Mouse (Mus musculus): ENCODE data around the gene Vmn2r21. TPM values are rescaled to one million over a fixed set of nuclear protein-coding genes. Genes with fewer than 3 reads are reported as not detected.
"Not testable (repeated sequence)": the region's sequence is repeated elsewhere in the genome, so short reads cannot be mapped to it uniquely, and the experiment has no call there.

Gene Vmn2r21
- polyA plus RNA-seq (2014; fragmentation: Nextera tagmentation; extraction: Ambion mirVana), result not detected in 2 replicates

DNA sequence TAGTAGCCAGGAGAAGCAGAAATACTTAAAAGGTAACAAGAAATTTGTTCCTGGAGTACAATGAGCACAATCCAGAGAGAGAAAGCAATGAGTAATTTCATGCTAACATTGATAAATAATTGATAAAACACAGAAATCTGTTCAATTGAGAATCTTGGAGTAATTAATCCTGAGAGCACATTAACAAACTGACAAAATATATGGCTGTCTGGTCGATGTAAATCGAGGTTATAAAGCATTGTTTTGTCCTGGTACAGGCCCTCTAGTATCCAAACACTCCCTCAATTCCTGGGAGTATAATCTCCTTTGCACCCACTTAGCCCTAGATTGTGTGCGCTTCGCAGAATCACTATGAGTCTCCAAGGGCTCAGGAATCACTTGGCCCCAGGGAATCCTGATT lies at the start of gene Vmn2r21:
TSS of gene Vmn2r21 (minus strand) at position 101 of the 400 bp plus-strand sequence.
- H3K4me2 ChIP-seq (ENCODE audit: low read depth, low read length); H3K9me3 ChIP-seq (ENCODE audit: control insufficient read depth, low read length); ATAC-seq (ENCODE audit: low read depth); H3K27ac ChIP-seq (ENCODE audit: low read depth, low read length); H3K27me3 ChIP-seq (ENCODE audit: control insufficient read depth, insufficient read depth, low read length); H3K4me1 ChIP-seq (ENCODE audit: control insufficient read depth, insufficient read depth, low read length); H3K36me3 ChIP-seq (ENCODE audit: control insufficient read depth, insufficient read depth, low read length); H3K9ac ChIP-seq (replicated peaks; ENCODE audit: low read depth, low read length); H3K4me3 ChIP-seq (ENCODE audit: low read depth, low read length): not testable (repeated sequence)
- WGBS, result no CpG with 5 or more reads among the region's 4 CpGs

DNA sequence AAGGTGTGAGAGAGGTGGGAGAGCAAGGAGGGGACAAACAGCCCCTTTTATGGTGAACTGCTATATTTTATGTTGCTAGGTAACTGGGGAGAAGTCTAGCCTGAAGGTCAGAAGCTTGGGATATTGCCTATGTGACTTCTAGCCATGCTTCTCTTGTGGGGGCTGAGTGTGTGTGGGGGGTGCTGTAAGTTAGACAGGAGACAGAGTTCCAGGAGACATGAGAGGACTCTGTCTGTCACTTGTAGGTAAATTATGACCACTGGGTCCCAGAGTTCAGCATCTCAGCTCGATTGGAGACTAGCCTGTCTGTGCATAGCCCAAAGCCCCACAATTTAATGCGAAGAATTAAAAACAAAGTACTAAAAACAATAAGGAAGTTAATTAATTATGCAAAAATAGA lies 41.5 kb upstream of the Vmn2r21 start:
- ATAC-seq (ENCODE audit: low read depth); H3K27ac ChIP-seq (ENCODE audit: low read depth, low read length); H3K36me3 ChIP-seq (ENCODE audit: control insufficient read depth, insufficient read depth, low read length); H3K4me3 ChIP-seq (ENCODE audit: low read depth, low read length); H3K9ac ChIP-seq (replicated peaks; ENCODE audit: low read depth, low read length); H3K4me1 ChIP-seq (ENCODE audit: control insufficient read depth, insufficient read depth, low read length); H3K9me3 ChIP-seq (ENCODE audit: control insufficient read depth, low read length); H3K27me3 ChIP-seq (ENCODE audit: control insufficient read depth, insufficient read depth, low read length); H3K4me2 ChIP-seq (ENCODE audit: low read depth, low read length): not testable (repeated sequence)
- WGBS, result no CpG with 5 or more reads among the region's 2 CpGs

DNA sequence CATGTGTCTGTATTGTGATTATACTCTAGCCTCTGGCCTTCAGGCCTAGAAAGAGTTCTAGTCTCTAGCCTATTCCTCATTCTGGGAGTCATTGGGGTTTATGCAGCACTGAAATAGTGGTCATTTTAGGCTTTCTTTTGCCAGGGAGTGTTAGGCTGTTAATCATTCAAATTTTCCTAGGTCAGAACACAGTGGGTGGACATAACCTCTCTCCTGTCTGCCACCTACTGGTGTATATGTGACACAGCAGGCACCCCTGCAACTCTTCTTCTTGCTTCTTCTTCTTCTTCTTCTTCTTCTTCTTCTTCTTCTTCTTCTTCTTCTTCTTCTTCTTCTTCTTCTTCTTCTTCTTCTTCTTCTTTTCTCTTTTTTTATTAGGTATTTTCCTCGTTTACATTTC lies 6.5 kb upstream of the Vmn2r21 start:
- WGBS, result no CpG with 5 or more reads among the region's 1 CpGs
- H3K36me3 ChIP-seq (ENCODE audit: control insufficient read depth, insufficient read depth, low read length); H3K9ac ChIP-seq (replicated peaks; ENCODE audit: low read depth, low read length); H3K27me3 ChIP-seq (ENCODE audit: control insufficient read depth, insufficient read depth, low read length); H3K4me3 ChIP-seq (ENCODE audit: low read depth, low read length); ATAC-seq (ENCODE audit: low read depth); H3K9me3 ChIP-seq (ENCODE audit: control insufficient read depth, low read length); H3K27ac ChIP-seq (ENCODE audit: low read depth, low read length); H3K4me1 ChIP-seq (ENCODE audit: control insufficient read depth, insufficient read depth, low read length); H3K4me2 ChIP-seq (ENCODE audit: low read depth, low read length): not testable (repeated sequence)

DNA sequence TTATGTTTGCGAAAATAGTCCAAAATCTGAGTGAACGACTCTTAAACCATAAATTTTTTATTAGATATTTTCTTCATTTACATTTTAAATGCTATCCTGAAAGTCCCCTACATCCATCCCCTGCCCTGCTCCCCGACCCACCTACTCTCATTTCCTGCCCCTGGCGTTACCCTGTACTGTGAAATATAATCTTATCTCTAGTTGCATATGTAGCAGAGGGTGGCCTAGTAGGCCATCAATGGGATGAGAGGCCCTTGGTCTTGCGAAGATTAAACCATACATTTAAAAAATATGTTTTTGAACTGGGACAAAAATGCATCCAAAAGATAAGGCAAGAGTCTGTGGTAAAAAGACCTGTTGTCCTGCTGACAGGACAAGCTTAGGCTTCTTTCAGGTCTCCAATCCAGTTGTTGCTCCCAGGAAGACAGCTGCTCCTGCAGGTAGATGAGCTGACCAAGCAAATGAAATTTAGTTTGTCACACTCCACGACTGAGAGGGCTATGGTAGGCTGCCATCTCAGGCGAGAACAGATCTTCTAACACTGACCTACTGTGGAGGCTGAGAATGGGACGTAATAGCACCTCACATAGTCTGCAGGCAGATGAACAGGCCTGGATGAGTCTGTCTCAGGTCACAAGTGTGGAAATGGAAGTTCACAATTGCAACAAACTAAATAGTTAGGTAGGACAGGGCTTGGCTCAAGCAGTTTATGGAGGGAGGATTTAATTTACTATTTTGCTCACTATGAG lies 10.8 kb downstream of the Vmn2r21 start:
- H3K9me3 ChIP-seq (ENCODE audit: control insufficient read depth, low read length); H3K9ac ChIP-seq (replicated peaks; ENCODE audit: low read depth, low read length); H3K27ac ChIP-seq (ENCODE audit: low read depth, low read length); H3K36me3 ChIP-seq (ENCODE audit: control insufficient read depth, insufficient read depth, low read length); H3K4me1 ChIP-seq (ENCODE audit: control insufficient read depth, insufficient read depth, low read length); H3K4me2 ChIP-seq (ENCODE audit: low read depth, low read length); ATAC-seq (ENCODE audit: low read depth); H3K27me3 ChIP-seq (ENCODE audit: control insufficient read depth, insufficient read depth, low read length); H3K4me3 ChIP-seq (ENCODE audit: low read depth, low read length): not testable (repeated sequence)
- WGBS, result no CpG with 5 or more reads among the region's 8 CpGs

DNA sequence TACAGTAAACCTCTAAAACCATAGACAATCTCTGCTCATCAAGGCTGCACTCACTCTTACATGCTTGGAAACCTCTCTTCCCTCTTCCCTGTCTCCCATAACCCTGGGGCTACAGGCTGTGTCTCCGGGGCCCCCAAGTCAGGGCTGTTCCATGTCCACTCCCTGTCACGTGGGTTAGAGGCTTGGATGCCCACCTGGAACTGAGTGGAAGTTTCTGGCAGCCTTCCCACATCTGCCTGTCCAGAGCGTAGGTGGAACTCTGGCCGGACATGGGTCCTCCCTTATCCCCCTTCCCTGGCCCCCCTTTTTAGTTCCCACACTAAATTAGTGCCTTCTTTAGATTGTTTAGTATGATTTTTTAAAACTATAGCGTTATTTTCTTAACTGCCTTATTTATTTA lies 60.2 kb downstream of the Vmn2r21 start:
- not testable (repeated sequence) for H3K4me2 ChIP-seq (ENCODE audit: low read depth, low read length); H3K9ac ChIP-seq (replicated peaks; ENCODE audit: low read depth, low read length); H3K36me3 ChIP-seq (ENCODE audit: control insufficient read depth, insufficient read depth, low read length); H3K27ac ChIP-seq (ENCODE audit: low read depth, low read length); H3K27me3 ChIP-seq (ENCODE audit: control insufficient read depth, insufficient read depth, low read length); H3K9me3 ChIP-seq (ENCODE audit: control insufficient read depth, low read length); ATAC-seq (ENCODE audit: low read depth); H3K4me3 ChIP-seq (ENCODE audit: low read depth, low read length); H3K4me1 ChIP-seq (ENCODE audit: control insufficient read depth, insufficient read depth, low read length)
- no CpG with 5 or more reads among the region's 5 CpGs for WGBS

DNA sequence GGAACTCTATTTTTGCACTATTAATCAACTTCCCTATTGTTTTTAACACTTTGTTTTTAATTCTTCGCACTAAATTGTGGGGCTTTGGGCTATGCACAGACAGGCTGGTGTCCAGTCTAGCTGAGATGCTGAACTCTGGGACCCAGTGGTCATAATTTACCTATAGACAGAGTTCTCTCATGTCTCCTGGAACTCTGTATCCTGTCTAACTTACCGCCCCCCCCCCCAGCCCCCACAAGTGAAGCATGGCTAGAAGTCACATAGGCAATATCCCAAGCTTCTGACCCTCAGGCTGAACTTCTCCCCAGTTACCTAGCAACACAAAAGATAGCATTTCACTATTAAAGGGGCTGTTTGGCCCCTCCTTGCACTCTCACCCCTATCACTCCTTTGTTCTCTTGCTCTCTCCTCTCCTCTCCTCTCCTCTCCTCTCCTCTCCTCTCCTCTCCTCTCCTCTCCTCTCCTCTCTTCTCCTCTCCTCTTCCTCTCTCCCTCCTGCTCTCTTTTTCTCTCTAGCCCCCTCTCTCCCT lies 60.7 kb downstream of the Vmn2r21 start:
- not testable (repeated sequence) for H3K27me3 ChIP-seq (ENCODE audit: control insufficient read depth, insufficient read depth, low read length); H3K9me3 ChIP-seq (ENCODE audit: control insufficient read depth, low read length); H3K9ac ChIP-seq (replicated peaks; ENCODE audit: low read depth, low read length); H3K4me1 ChIP-seq (ENCODE audit: control insufficient read depth, insufficient read depth, low read length); H3K4me2 ChIP-seq (ENCODE audit: low read depth, low read length); H3K36me3 ChIP-seq (ENCODE audit: control insufficient read depth, insufficient read depth, low read length); H3K4me3 ChIP-seq (ENCODE audit: low read depth, low read length); H3K27ac ChIP-seq (ENCODE audit: low read depth, low read length); ATAC-seq (ENCODE audit: low read depth)
- no CpG with 5 or more reads among the region's 2 CpGs for WGBS

DNA sequence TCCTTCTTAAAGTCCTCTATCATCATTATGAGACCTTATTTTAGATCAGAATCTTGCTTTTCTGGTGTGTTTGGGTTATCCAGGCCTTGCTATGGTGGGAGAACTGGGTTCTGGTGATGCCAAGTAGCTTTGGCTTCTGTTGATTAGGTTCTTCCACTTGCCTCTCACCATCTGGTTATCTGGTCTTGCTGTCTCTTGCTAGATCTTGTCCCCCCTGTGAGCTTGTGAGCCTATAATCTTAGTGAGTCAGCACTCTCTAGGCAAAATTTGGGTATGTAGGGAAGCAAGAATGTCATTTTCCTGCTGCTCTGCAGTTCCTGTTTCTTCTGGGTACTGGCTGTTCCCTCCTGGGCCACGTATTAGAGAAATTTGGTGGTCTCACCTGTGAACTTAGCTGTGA lies 64.6 kb downstream of the Vmn2r21 start:
- H3K27me3 ChIP-seq (ENCODE audit: control insufficient read depth, insufficient read depth, low read length); ATAC-seq (ENCODE audit: low read depth); H3K9ac ChIP-seq (replicated peaks; ENCODE audit: low read depth, low read length); H3K9me3 ChIP-seq (ENCODE audit: control insufficient read depth, low read length); H3K4me2 ChIP-seq (ENCODE audit: low read depth, low read length); H3K27ac ChIP-seq (ENCODE audit: low read depth, low read length); H3K4me3 ChIP-seq (ENCODE audit: low read depth, low read length); H3K36me3 ChIP-seq (ENCODE audit: control insufficient read depth, insufficient read depth, low read length); H3K4me1 ChIP-seq (ENCODE audit: control insufficient read depth, insufficient read depth, low read length): not testable (repeated sequence)
- no CpG with 5 or more reads among the region's 1 CpGs for WGBS

Other genes starting within 250 kb of the Vmn2r21 start
- gene Clec4e, start 243.5 kb downstream of the Vmn2r21 start, polyA plus RNA-seq (2014; fragmentation: Nextera tagmentation; extraction: Ambion mirVana), result not detected in 2 replicates
- gene Vmn2r19, start 225.1 kb downstream of the Vmn2r21 start, polyA plus RNA-seq (2014; fragmentation: Nextera tagmentation; extraction: Ambion mirVana), result not detected in 2 replicates
- gene Vmn2r20, start 115.3 kb downstream of the Vmn2r21 start, polyA plus RNA-seq (2014; fragmentation: Nextera tagmentation; extraction: Ambion mirVana), result not detected in 2 replicates
- not detected in 2 replicates for gene Vmn2r22, start 117.3 kb upstream of the Vmn2r21 start, polyA plus RNA-seq (2014; fragmentation: Nextera tagmentation; extraction: Ambion mirVana)
- gene Vmn2r23, start 169.3 kb upstream of the Vmn2r21 start, polyA plus RNA-seq (2014; fragmentation: Nextera tagmentation; extraction: Ambion mirVana), result not detected in 2 replicates
- gene Vmn2r24, start 245.5 kb upstream of the Vmn2r21 start, polyA plus RNA-seq (2014; fragmentation: Nextera tagmentation; extraction: Ambion mirVana), result not detected in 2 replicates

Measured in neural tube, embryonic 14.5 days (tissue).